Mouse (Mus musculus) gastrocnemius, postnatal 4 days (tissue): Measurements from ENCODE around the gene 4933416C03Rik. TPM values are rescaled to one million over a fixed set of nuclear protein-coding genes. Genes with fewer than 3 reads are reported as not detected.

Source experiments
- DNase-seq, 2 experiments: peaks; one replicate each; pipeline ENCODE4 v3.0.0; 2021 to 2022; ENCODE audit warnings: low spot score in 2 of 2, mixed read lengths in 2 of 2
- total RNA-seq, 2 experiments: library from RNA; stranded (reverse); gene quantifications; 2 replicates each; pipeline ENCODE4 v1.2.3; 2021

Gene 4933416C03Rik
- total RNA-seq, 2 experiments from 2014 or later, result not detected

- DNase-seq, result no peak
Observed at GRCm38 (mm10) chr10:116079396-116079795, 34.3 kb downstream of the 4933416C03Rik start.

DNA sequence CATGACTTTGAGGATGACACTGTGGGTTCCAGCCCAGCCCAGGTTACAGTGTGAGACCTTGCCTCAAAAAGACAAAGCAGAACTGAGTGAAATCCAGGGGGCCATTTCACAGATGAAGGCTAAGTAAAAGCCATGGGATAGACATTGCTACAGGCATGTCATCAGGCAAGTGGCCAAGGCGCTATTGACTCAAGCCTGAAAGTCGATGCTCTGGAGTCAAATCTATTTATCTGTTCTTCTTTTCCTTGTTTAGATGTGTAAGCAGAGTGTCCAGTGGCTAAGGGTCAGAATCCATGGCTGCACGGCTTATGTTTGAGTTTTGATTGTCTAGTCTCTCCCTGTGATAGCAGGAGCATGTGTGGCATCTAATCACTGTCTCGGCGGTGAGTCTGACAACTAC is 35.1 kb downstream of the 4933416C03Rik start:
- DNase-seq, result no peak

- no peak for DNase-seq
Observed at GRCm38 (mm10) chr10:116075954-116076353, 37.8 kb downstream of the 4933416C03Rik start.

Other genes starting within 250 kb of the 4933416C03Rik start
- under 1 TPM; 0.18 to 0.56 TPM for gene Ptprr, start 95.7 kb downstream of the 4933416C03Rik start, total RNA-seq
- gene Ptprb, start 161.6 kb upstream of the 4933416C03Rik start, total RNA-seq, result 10 to 100 TPM; 30.6 to 33.2 TPM